Mouse (Mus musculus) forebrain, embryonic 13.5 days (tissue): Measurements from ENCODE around the gene Bmi1. TPM values are rescaled to one million over a fixed set of nuclear protein-coding genes. Genes with fewer than 3 reads are reported as not detected.

Experiments used
- ATAC-seq: fragments of 200-750 bp; cut with Nextera tagmentation; 2 replicates; pipeline ENCODE4 v1.8.0; 2017
- H3K27ac ChIP-seq: fragments of 300-500 bp; sonication (generic); 2 replicates; pipeline ENCODE4 v1.5.1; 2015; ENCODE audit warnings: inconsistent platforms, mild to moderate bottlenecking, moderate library complexity
- H3K27me3 ChIP-seq: fragments of 300-500 bp; sonication (generic); 2 replicates; pipeline ENCODE4 v1.6.1; 2015; ENCODE audit warnings: mild to moderate bottlenecking, inconsistent platforms
- H3K36me3 ChIP-seq: fragments of 300-500 bp; sonication (generic); 2 replicates; pipeline ENCODE4 v1.6.1; 2015; ENCODE audit warnings: mild to moderate bottlenecking, inconsistent platforms; ENCODE audit not compliant: poor library complexity, severe bottlenecking
- H3K4me1 ChIP-seq: fragments of 300-500 bp; sonication (generic); 2 replicates; pipeline ENCODE4 v1.6.1; 2015; ENCODE audit warnings: inconsistent platforms
- H3K4me2 ChIP-seq: fragments of 300-500 bp; sonication (generic); 2 replicates; pipeline ENCODE4 v1.6.1; 2015; ENCODE audit warnings: inconsistent platforms, mild to moderate bottlenecking, moderate library complexity
- H3K4me3 ChIP-seq: fragments of 300-500 bp; sonication (generic); 2 replicates; pipeline ENCODE4 v1.5.1; 2015; ENCODE audit warnings: mild to moderate bottlenecking, inconsistent platforms
- H3K9ac ChIP-seq: fragments of 300-500 bp; sonication (generic); 2 replicates; pipeline ENCODE4 v1.6.1; 2015; ENCODE audit warnings: mild to moderate bottlenecking, inconsistent platforms
- H3K9me3 ChIP-seq: fragments of 300-500 bp; sonication (generic); replicated peaks from 2 replicates; pipeline ENCODE4 v1.6.1; 2016; ENCODE audit warnings: inconsistent platforms
- WGBS: fragments of 180-500 bp; shearing (Covaris S2); methylation state at CpG from one replicate; pipeline ENCODE4 v1.1.7; 2015; 5-methylcytosine and 5-hydroxymethylcytosine counted together
- polyA plus RNA-seq: library from polyadenylated mRNA; unstranded; fragments of >200 nt; fragmentation: Nextera tagmentation; extraction: Ambion mirVana; gene quantifications from 2 replicates; pipeline ENCODE4 v1.2.1, GENCODE M21; 2015

The Bmi1 gene
- 34.4 and 35.5 TPM in 2 replicates for polyA plus RNA-seq

DNA sequence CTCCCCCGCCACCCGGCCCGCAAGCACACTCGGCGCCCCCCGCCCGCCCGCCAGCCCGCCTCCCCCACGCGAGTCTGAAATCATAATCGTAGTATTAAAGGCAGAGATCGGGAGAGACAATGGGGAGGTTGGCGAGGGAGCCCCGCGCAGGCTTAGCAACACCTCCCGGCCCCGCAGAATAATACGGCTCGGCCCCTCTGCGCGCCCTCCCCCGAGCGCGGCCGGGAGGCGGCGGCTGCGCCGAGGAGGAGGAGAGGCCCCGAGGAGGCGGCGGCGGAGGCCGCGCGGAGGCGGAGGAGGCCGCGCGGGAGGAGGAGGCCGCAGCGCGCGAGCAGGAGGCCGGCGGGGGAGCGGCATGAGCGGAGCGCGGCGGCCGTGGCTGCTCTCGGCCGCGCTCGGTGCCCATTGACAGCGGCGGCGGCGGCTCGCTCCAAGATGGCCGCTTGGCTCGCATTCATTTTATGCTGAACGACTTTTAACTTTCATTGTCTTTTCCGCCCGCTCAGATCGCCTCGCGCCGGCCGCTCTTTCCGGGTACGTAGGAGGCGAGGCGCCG lies at the start of gene Bmi1:
Gene Bmi1, plus strand, starts transcription at position 83 of the 556 bp plus-strand sequence.
- peaks cover 46% of the 10 kb centered on the region for H3K4me1 ChIP-seq
- ATAC-seq = peak; percentile 72
- peaks cover 51% of the 10 kb centered on the region for H3K27me3 ChIP-seq
- under 1% methylated on average over 25 of the region's 77 CpGs for WGBS
- no peaks in the 10 kb centered on the region for H3K9me3 ChIP-seq
- H3K9ac ChIP-seq = peak within 1 kb of the TSS; percentile 95
- peak within 1 kb of the TSS; percentile 85 for H3K4me3 ChIP-seq
- peak within 1 kb of the TSS; percentile 84 for H3K4me2 ChIP-seq
- H3K36me3 ChIP-seq = 0 out of 2 replicates have a peak, but pooled peaks cover under 1% of the 10 kb centered on the region
- H3K27ac ChIP-seq = peak within 1 kb of the TSS; percentile 96

DNA sequence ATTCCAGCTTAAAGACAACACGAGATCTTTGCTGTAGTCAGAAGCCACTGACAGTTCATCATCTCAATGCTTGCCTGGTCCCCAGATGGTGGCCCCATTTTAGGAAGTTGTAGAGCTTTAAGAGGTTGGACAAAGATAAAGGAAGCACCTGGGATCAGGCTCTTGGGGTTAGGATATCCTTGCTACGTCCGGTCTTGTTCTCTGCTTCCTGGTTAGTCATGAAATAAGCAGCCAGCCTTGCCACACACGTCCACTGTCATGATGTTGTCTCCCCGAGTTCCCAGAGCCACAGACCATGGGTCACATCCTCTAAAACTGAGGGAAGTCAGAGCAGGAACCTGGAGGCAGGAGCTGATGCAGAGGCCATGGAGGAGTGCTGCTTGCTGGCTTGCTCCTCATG lies 46.3 kb upstream of the Bmi1 start:
- no peak overlapping the region for H3K4me2 ChIP-seq
- no peaks in the 10 kb centered on the region for H3K4me1 ChIP-seq
- no peak overlapping the region for H3K9ac ChIP-seq
- H3K27me3 ChIP-seq = no peaks in the 10 kb centered on the region
- H3K9me3 ChIP-seq = no peaks in the 10 kb centered on the region
- no peaks in the 10 kb centered on the region for H3K36me3 ChIP-seq
- H3K4me3 ChIP-seq = no peak overlapping the region
- no peak overlapping the region for H3K27ac ChIP-seq
- ATAC-seq = no peak
- WGBS = 87% methylated on average over 5 of the region's 5 CpGs

GRCm38 (mm10) chr2:18635052-18635451 lies 41.8 kb upstream of the Bmi1 start:
- H3K27me3 ChIP-seq = no peaks in the 10 kb centered on the region
- no peaks in the 10 kb centered on the region for H3K36me3 ChIP-seq
- ATAC-seq = peak; percentile 92
- 66% methylated on average over 8 of the region's 8 CpGs for WGBS
- 0 out of 2 replicates have a peak, but pooled peaks cover 2% of the 10 kb centered on the region for H3K9me3 ChIP-seq
- H3K4me1 ChIP-seq = no peaks in the 10 kb centered on the region
- no peak overlapping the region for H3K9ac ChIP-seq
- H3K4me2 ChIP-seq = no peak overlapping the region
- H3K4me3 ChIP-seq = no peak overlapping the region
- no peak overlapping the region for H3K27ac ChIP-seq

- Histone ChIP-seq H3K4me3 (no peak overlapping the region), H3K4me2 (no peak overlapping the region), H3K9me3 (no peaks in the 10 kb centered on the region), H3K36me3 (no peaks in the 10 kb centered on the region), H3K4me1 (no peaks in the 10 kb centered on the region), H3K9ac (no peak overlapping the region), H3K27me3 (no peaks in the 10 kb centered on the region), H3K27ac (no peak overlapping the region)
- ATAC-seq = no peak
- 90% methylated on average over 3 of the region's 4 CpGs for WGBS
Observed at GRCm38 (mm10) chr2:18648563-18648962, 28.3 kb upstream of the Bmi1 start.

GRCm38 (mm10) chr2:18654821-18655220 lies 22.0 kb upstream of the Bmi1 start:
- no peak overlapping the region for H3K27ac ChIP-seq
- 79% methylated on average over 5 of the region's 5 CpGs for WGBS

DNA sequence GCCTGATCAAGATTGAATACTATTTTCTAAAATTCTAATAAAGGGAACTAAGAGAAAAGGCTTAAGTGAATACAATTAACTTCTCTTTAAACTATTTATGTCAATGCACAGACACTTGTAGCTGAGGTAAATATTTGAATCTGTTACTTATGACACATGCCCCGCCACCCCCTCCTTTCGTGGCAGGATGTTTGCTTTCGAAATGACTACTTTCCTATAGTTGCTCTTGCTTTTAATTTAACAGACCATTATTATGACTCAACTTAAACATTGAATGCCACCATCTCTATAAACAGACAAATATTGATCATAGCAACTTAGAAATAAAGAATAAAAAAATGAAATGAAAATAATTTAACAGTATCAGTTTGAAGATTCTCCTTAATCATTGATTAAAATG lies 12.8 kb upstream of the Bmi1 start:
- WGBS = 93% methylated on average over 3 of the region's 3 CpGs
- no peak overlapping the region for H3K27ac ChIP-seq
- no peak for ATAC-seq
- no peaks in the 10 kb centered on the region for H3K9me3 ChIP-seq
- no peaks in the 10 kb centered on the region for H3K4me1 ChIP-seq
- H3K27me3 ChIP-seq = no peaks in the 10 kb centered on the region; the same call in 1 of the 2 replicates
- no peak overlapping the region for H3K4me2 ChIP-seq
- no peaks in the 10 kb centered on the region for H3K36me3 ChIP-seq
- H3K9ac ChIP-seq = no peak overlapping the region
- no peak overlapping the region for H3K4me3 ChIP-seq

More at GRCm38 (mm10) chr2:18654821-18655220, 22.0 kb upstream of the Bmi1 start:
- Histone ChIP-seq H3K4me3 (no peak overlapping the region), H3K9ac (no peak overlapping the region), H3K36me3 (no peaks in the 10 kb centered on the region), H3K4me2 (no peak overlapping the region), H3K27me3 (no peaks in the 10 kb centered on the region), H3K9me3 (no peaks in the 10 kb centered on the region), H3K4me1 (no peaks in the 10 kb centered on the region)
- ATAC-seq = no peak

DNA sequence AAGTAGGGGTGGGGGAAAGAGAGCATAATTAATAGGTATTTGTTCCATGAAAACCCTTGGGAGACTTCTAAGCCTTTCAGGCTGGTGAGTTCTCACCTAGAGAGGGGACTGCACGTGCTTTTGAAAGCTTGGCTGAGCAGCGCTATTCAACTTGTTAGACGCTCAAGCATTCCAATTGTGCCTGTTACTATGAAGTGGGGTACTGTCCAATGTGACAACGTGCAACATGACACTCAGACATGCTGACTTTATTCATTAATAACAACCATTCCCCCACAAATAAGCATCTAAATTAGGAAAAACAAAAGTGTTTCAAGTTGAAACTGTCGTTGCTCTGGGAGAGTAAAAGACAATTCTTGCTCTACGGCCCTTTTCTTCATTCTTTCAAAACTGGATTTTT lies 5.8 kb upstream of the Bmi1 start:
- 2% methylated on average over 6 of the region's 6 CpGs for WGBS
- Histone ChIP-seq H3K36me3 (no peaks in the 10 kb centered on the region), H3K4me3 (no peak overlapping the region), H3K9me3 (no peaks in the 10 kb centered on the region), H3K4me2 (peak overlapping the region; percentile 25; the same call in 1 of the 2 replicates), H3K4me1 (peaks cover 23% of the 10 kb centered on the region), H3K27ac (no peak overlapping the region), H3K9ac (no peak overlapping the region), H3K27me3 (peaks cover 16% of the 10 kb centered on the region)
- ATAC-seq = no peak

GRCm38 (mm10) chr2:18672133-18672765 lies 4.6 kb upstream of the Bmi1 start, which contains the start of gene Commd3:
Gene Commd3, plus strand, starts transcription at chr2:18672384.
- peak; percentile 88 for ATAC-seq
- peak within 1 kb of the TSS; percentile 99 for H3K9ac ChIP-seq
- H3K4me2 ChIP-seq = peak within 1 kb of the TSS; percentile 79
- WGBS = under 1% methylated on average over 75 of the region's 91 CpGs
- peak within 1 kb of the TSS; percentile 99 for H3K27ac ChIP-seq
- H3K27me3 ChIP-seq = peaks cover 16% of the 10 kb centered on the region
- no peaks in the 10 kb centered on the region for H3K9me3 ChIP-seq
- H3K4me1 ChIP-seq = peaks cover 25% of the 10 kb centered on the region
- H3K4me3 ChIP-seq = peak within 1 kb of the TSS; percentile 87
- no peaks in the 10 kb centered on the region for H3K36me3 ChIP-seq

GRCm38 (mm10) chr2:18672766-18673164 lies 4.1 kb upstream of the Bmi1 start:
- Histone ChIP-seq H3K9ac (peak overlapping the region; percentile 99), H3K27me3 (peaks cover 16% of the 10 kb centered on the region), H3K4me1 (peaks cover 25% of the 10 kb centered on the region), H3K36me3 (no peaks in the 10 kb centered on the region), H3K4me3 (peak overlapping the region; percentile 87), H3K27ac (peak overlapping the region; percentile 99), H3K9me3 (no peaks in the 10 kb centered on the region), H3K4me2 (peak overlapping the region; percentile 79)
- WGBS = 1% methylated on average over 11 of the region's 11 CpGs
- no peak for ATAC-seq

DNA sequence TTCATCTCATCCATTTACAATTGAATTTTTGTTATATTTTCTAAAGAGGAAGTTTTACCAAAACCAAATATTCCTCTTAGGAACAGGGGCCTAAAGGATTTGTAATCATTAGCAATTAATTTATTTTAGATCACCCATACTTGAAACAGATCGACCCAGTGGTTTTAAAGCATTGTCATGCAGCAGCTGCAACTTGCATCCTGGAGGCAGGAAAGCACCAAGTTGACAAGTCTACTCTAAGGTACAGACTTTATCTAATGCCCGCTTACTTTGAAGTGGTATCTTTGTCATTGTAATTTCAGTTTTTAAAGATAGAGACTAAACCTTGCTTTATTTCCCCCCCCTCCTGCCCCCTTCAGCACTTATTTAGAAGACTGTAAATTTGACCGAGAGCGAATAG lies 3.1 kb upstream of the Bmi1 start:
- no peak for ATAC-seq
- H3K4me2 ChIP-seq = peak overlapping the region; percentile 24; the same call in 1 of the 2 replicates
- 43% methylated on average over 4 of the region's 4 CpGs for WGBS

GRCm38 (mm10) chr2:18674193-18674902 lies 2.5 kb upstream of the Bmi1 start:
- no peak for ATAC-seq
- Histone ChIP-seq H3K9ac (no peak overlapping the region), H3K9me3 (no peaks in the 10 kb centered on the region), H3K27ac (no peak overlapping the region), H3K4me3 (no peak overlapping the region), H3K4me1 (peaks cover 31% of the 10 kb centered on the region), H3K4me2 (peak overlapping the region; percentile 24; the same call in 1 of the 2 replicates), H3K36me3 (no peaks in the 10 kb centered on the region), H3K27me3 (peaks cover 28% of the 10 kb centered on the region)
- 50% methylated on average over 4 of the region's 4 CpGs for WGBS

More for the DNA sequence above, 3.1 kb upstream of the Bmi1 start:
- H3K36me3 ChIP-seq = no peaks in the 10 kb centered on the region
- H3K27me3 ChIP-seq = peaks cover 24% of the 10 kb centered on the region
- no peak overlapping the region for H3K9ac ChIP-seq
- peaks cover 31% of the 10 kb centered on the region for H3K4me1 ChIP-seq
- H3K4me3 ChIP-seq = no peak overlapping the region
- no peak overlapping the region for H3K27ac ChIP-seq
- H3K9me3 ChIP-seq = no peaks in the 10 kb centered on the region
